Mouse (Mus musculus): ENCODE measurements around the gene Pcolce. TPM values are rescaled to one million over a fixed set of nuclear protein-coding genes. Genes with fewer than 3 reads are reported as not detected.

The Pcolce gene
- polyA plus RNA-seq, 1 experiment from 2014 or later, result 95.5 TPM

GRCm38 (mm10) chr5:137644484-137644883 lies 30.9 kb upstream of the Pcolce start:
- DNase-seq (ENCODE audit: low spot score), result no peak
- WGBS, result 36% methylated on average over 19 of the region's 19 CpGs
- H3K4me1 ChIP-seq (replicated peaks), result peaks cover 52% of the 10 kb centered on the region
- no peak overlapping the region for H3K27ac ChIP-seq
- 0 out of 2 replicates have a peak overlapping the region, but pooled peaks have one; percentile 3 for H3K4me3 ChIP-seq
- H3K27me3 ChIP-seq (ENCODE audit: insufficient read depth, poor library complexity, severe bottlenecking), result peaks cover 54% of the 10 kb centered on the region
- peaks cover 36% of the 10 kb centered on the region for H3K36me3 ChIP-seq
- no peaks in the 10 kb centered on the region for H3K9me3 ChIP-seq

GRCm38 (mm10) chr5:137642886-137643285 lies 29.3 kb upstream of the Pcolce start:
- Histone ChIP-seq H3K4me3 (no peak overlapping the region), H3K4me1 (replicated peaks) (peaks cover 36% of the 10 kb centered on the region), H3K27me3 (ENCODE audit: insufficient read depth, poor library complexity, severe bottlenecking) (peaks cover 54% of the 10 kb centered on the region), H3K9me3 (no peaks in the 10 kb centered on the region), H3K27ac (no peak overlapping the region; the same call in 1 of the 2 replicates), H3K36me3 (peaks cover 52% of the 10 kb centered on the region)
- 54% methylated on average over 4 of the region's 4 CpGs for WGBS
- DNase-seq (ENCODE audit: low spot score), result no peak

GRCm38 (mm10) chr5:137641054-137641453 lies 27.5 kb upstream of the Pcolce start, which contains the start of gene Sap25:
Gene Sap25 (plus strand): TSS chr5:137641334.
- peaks cover 71% of the 10 kb centered on the region for H3K36me3 ChIP-seq
- no peaks in the 10 kb centered on the region for H3K9me3 ChIP-seq
- H3K4me1 ChIP-seq (replicated peaks), result peaks cover 28% of the 10 kb centered on the region
- peaks cover 38% of the 10 kb centered on the region for H3K27me3 ChIP-seq (ENCODE audit: insufficient read depth, poor library complexity, severe bottlenecking)
- H3K4me3 ChIP-seq, result no peak within 1 kb of the TSS
- DNase-seq (ENCODE audit: low spot score), result no peak
- no peak within 1 kb of the TSS for H3K27ac ChIP-seq
- WGBS, result 84% methylated on average over 19 of the region's 19 CpGs

- Histone ChIP-seq H3K4me1 (replicated peaks) (peaks cover 14% of the 10 kb centered on the region), H3K36me3 (peaks cover 86% of the 10 kb centered on the region), H3K9me3 (no peaks in the 10 kb centered on the region), H3K27ac (no peak overlapping the region), H3K4me3 (no peak overlapping the region), H3K27me3 (ENCODE audit: insufficient read depth, poor library complexity, severe bottlenecking) (peaks cover 22% of the 10 kb centered on the region)
- no peak for DNase-seq (ENCODE audit: low spot score)
- 86% methylated on average over 7 of the region's 7 CpGs for WGBS
Observed at GRCm38 (mm10) chr5:137639472-137639871, 25.9 kb upstream of the Pcolce start.

GRCm38 (mm10) chr5:137633397-137634084 lies 20.0 kb upstream of the Pcolce start:
- H3K9me3 ChIP-seq, result no peaks in the 10 kb centered on the region
- no peak overlapping the region for H3K27ac ChIP-seq
- no peak overlapping the region for H3K4me3 ChIP-seq
- no peaks in the 10 kb centered on the region for H3K27me3 ChIP-seq (ENCODE audit: insufficient read depth, poor library complexity, severe bottlenecking)
- DNase-seq (ENCODE audit: low spot score), result no peak
- H3K4me1 ChIP-seq (replicated peaks), result peaks cover 41% of the 10 kb centered on the region
- WGBS, result 83% methylated on average over 12 of the region's 12 CpGs
- H3K36me3 ChIP-seq, result peaks cover 74% of the 10 kb centered on the region

- peaks cover 54% of the 10 kb centered on the region for H3K4me1 ChIP-seq (replicated peaks)
- WGBS, result 76% methylated on average over 4 of the region's 4 CpGs
- peak overlapping the region; percentile 92 for H3K4me3 ChIP-seq
- no peak for DNase-seq (ENCODE audit: low spot score)
- no peaks in the 10 kb centered on the region for H3K9me3 ChIP-seq
- peak overlapping the region; percentile 97 for H3K27ac ChIP-seq
- peaks cover 55% of the 10 kb centered on the region for H3K36me3 ChIP-seq
- no peaks in the 10 kb centered on the region for H3K27me3 ChIP-seq (ENCODE audit: insufficient read depth, poor library complexity, severe bottlenecking)
Observed at GRCm38 (mm10) chr5:137631591-137631990, 18.0 kb upstream of the Pcolce start.

- WGBS, result 68% methylated on average over 9 of the region's 9 CpGs
- DNase-seq (ENCODE audit: low spot score), result no peak
- H3K4me1 ChIP-seq (replicated peaks), result peaks cover 54% of the 10 kb centered on the region
- no peaks in the 10 kb centered on the region for H3K27me3 ChIP-seq (ENCODE audit: insufficient read depth, poor library complexity, severe bottlenecking)
- H3K9me3 ChIP-seq, result no peaks in the 10 kb centered on the region
- peak overlapping the region; percentile 92 for H3K4me3 ChIP-seq
- H3K36me3 ChIP-seq, result peaks cover 51% of the 10 kb centered on the region
- peak overlapping the region; percentile 97 for H3K27ac ChIP-seq
Observed at GRCm38 (mm10) chr5:137631171-137631570, 17.6 kb upstream of the Pcolce start.

DNA sequence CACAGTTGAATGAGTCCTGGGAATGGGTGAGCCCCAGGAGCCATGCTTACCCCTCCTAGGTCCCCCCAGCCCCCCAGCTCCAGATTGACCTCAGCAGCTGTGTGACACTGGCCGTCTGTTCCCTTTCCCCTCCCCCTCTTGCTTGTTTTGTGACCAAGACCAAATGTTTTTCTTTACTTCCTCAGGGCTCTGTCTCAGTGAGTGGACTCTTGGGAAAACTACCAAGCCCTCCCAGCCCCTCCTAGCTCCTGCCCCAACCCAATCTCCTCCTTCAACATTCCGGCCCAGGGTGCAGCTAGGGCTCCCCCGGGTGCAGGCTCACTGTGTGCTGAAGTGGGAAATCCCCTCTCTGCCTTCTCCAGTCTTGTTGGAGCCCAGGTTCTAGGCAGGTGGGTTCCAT lies 17.0 kb upstream of the Pcolce start:
- Histone ChIP-seq H3K9me3 (no peaks in the 10 kb centered on the region), H3K4me1 (replicated peaks) (peaks cover 58% of the 10 kb centered on the region), H3K4me3 (peak overlapping the region; percentile 92), H3K27ac (peak overlapping the region; percentile 97), H3K27me3 (ENCODE audit: insufficient read depth, poor library complexity, severe bottlenecking) (no peaks in the 10 kb centered on the region), H3K36me3 (peaks cover 45% of the 10 kb centered on the region)
- DNase-seq (ENCODE audit: low spot score), result no peak
- WGBS, result 35% methylated on average over 3 of the region's 3 CpGs

DNA sequence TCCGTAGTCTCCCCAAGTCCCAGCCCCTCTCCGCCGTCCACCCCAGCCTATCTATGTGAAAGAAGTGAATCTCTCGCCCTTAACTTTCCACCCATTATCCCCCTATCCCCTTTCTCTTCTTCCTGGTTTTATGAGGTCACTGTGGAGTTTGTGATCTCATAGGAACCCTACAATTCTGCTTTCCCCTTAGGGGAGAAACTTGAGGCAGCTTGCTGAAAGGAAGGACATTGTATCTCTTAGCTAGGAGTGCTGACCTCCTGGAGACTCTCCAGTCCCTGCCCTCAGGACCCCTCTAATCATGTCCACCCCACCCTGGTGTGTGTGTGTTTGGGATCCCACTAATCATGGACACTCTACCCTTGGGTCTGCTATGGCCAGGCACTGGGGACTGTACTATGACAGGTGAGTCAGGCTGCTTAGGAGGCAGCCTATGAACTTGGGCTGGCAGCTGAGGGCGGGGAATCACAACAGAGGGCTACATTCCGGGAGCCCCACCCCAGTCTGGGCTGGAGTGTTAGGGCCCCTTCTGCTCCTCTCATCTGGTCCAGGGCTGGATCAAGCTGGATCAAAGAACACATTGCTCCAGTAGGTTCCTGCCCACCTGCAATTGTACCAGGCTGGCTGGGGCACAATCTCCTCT lies 16.4 kb upstream of the Pcolce start:
- peak overlapping the region; percentile 92 for H3K4me3 ChIP-seq
- H3K27ac ChIP-seq, result peak overlapping the region; percentile 97
- 24% methylated on average over 6 of the region's 6 CpGs for WGBS
- H3K4me1 ChIP-seq (replicated peaks), result peaks cover 63% of the 10 kb centered on the region
- DNase-seq (ENCODE audit: low spot score), result no peak
- H3K36me3 ChIP-seq, result peaks cover 39% of the 10 kb centered on the region
- H3K27me3 ChIP-seq (ENCODE audit: insufficient read depth, poor library complexity, severe bottlenecking), result no peaks in the 10 kb centered on the region
- H3K9me3 ChIP-seq, result no peaks in the 10 kb centered on the region

DNA sequence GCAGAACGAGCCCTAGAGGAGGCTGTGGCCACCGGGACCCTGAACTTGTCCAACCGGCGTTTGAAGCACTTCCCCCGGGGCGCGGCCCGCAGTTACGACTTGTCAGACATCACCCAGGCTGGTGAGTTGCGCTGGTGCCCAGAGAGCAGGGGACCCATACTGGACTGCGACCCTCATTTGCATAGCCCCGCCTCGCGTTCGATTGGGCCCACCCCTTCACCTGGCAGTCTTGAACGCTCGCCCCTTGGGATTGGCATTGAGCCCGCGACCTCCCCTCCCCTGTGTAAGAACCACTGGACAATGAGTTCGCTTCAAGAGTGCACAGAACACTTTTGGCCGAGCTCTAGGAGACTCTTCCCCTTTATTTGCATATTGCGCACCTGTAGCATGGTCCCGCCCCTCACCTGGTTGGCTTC lies 15.7 kb upstream of the Pcolce start:
- no peak for DNase-seq (ENCODE audit: low spot score)
- Histone ChIP-seq H3K4me1 (replicated peaks) (peaks cover 68% of the 10 kb centered on the region), H3K36me3 (peaks cover 32% of the 10 kb centered on the region), H3K4me3 (peak overlapping the region; percentile 92), H3K9me3 (no peaks in the 10 kb centered on the region), H3K27me3 (ENCODE audit: insufficient read depth, poor library complexity, severe bottlenecking) (no peaks in the 10 kb centered on the region), H3K27ac (peak overlapping the region; percentile 97)
- under 1% methylated on average over 23 of the region's 23 CpGs for WGBS

DNA sequence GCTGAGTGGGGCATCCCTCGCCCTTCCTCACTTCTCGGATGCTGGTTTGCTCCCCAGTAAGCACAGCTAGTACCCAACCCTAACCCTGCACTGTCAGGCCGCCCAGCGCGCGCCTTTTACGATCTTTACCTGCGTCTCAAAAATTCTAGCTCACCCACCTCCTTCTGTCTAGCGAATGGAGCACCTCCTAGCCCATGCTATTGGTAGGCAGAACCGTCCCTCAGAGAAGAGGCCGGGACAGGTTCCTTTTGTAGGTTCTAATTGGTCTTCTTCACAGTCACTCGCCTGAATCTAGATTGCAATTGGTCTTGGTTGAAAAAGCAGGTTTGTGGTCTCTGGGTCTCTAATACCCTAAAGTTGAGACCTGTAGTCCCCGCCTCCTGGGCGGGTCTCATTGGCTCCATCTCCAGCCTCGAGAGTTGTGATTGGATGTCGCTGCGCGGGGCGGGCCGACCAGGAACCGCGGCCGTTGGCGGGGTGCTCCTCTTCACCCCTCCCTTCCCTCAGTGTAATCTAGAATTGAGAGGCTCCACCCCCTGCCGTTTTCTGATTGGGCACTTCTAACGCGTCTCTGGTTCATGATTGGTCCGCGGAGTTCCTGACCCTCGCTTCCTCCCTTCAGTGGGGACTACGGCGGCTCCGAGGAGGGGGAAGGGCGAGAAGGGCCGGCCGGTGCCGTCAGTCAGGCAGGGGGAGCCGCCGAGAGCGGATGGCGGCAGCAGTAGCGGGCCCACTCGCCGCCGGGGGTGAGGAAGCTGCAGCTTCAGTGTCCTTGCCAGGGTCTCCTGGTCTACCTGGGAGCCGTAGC lies 15.1 kb upstream of the Pcolce start, which contains the start of the genes Fbxo24, Lrch4 and Gm20605:
Gene Fbxo24 (minus strand): TSS at position 505 of the 808 bp plus-strand sequence.
Gene Lrch4 (plus strand): TSS at position 624 of the 808 bp plus-strand sequence.
Gene Gm20605 (plus strand): TSS at position 678 of the 808 bp plus-strand sequence.
- H3K4me3 ChIP-seq, result peak within 1 kb of the TSS; percentile 92
- H3K9me3 ChIP-seq, result no peaks in the 10 kb centered on the region
- no peaks in the 10 kb centered on the region for H3K27me3 ChIP-seq (ENCODE audit: insufficient read depth, poor library complexity, severe bottlenecking)
- H3K36me3 ChIP-seq, result peaks cover 26% of the 10 kb centered on the region
- peaks cover 65% of the 10 kb centered on the region for H3K4me1 ChIP-seq (replicated peaks)
- H3K27ac ChIP-seq, result peak within 1 kb of the TSS; percentile 97
- peak; percentile 99 for DNase-seq (ENCODE audit: low spot score)
- WGBS, result under 1% methylated on average over 46 of the region's 46 CpGs

GRCm38 (mm10) chr5:137627991-137628390 lies 14.4 kb upstream of the Pcolce start:
- no peak for DNase-seq (ENCODE audit: low spot score)
- Histone ChIP-seq H3K4me3 (peak overlapping the region; percentile 92), H3K4me1 (replicated peaks) (peaks cover 61% of the 10 kb centered on the region), H3K27ac (peak overlapping the region; percentile 97), H3K9me3 (no peaks in the 10 kb centered on the region), H3K36me3 (peaks cover 19% of the 10 kb centered on the region), H3K27me3 (ENCODE audit: insufficient read depth, poor library complexity, severe bottlenecking) (no peaks in the 10 kb centered on the region)
- WGBS, result 7% methylated on average over 9 of the region's 9 CpGs

All from hindbrain, embryonic 10.5 days (tissue).